Mouse (Mus musculus) kidney, adult 9 months (tissue): ENCODE results near the gene Aftph.
"Not testable (repeated sequence)": the region's sequence is repeated elsewhere in the genome, so short reads cannot be mapped to it uniquely, and the experiment has no call there.

Experiments
- DNase-seq: peaks from one replicate; pipeline ENCODE4 v3.0.0; 2022

The Aftph gene

DNA sequence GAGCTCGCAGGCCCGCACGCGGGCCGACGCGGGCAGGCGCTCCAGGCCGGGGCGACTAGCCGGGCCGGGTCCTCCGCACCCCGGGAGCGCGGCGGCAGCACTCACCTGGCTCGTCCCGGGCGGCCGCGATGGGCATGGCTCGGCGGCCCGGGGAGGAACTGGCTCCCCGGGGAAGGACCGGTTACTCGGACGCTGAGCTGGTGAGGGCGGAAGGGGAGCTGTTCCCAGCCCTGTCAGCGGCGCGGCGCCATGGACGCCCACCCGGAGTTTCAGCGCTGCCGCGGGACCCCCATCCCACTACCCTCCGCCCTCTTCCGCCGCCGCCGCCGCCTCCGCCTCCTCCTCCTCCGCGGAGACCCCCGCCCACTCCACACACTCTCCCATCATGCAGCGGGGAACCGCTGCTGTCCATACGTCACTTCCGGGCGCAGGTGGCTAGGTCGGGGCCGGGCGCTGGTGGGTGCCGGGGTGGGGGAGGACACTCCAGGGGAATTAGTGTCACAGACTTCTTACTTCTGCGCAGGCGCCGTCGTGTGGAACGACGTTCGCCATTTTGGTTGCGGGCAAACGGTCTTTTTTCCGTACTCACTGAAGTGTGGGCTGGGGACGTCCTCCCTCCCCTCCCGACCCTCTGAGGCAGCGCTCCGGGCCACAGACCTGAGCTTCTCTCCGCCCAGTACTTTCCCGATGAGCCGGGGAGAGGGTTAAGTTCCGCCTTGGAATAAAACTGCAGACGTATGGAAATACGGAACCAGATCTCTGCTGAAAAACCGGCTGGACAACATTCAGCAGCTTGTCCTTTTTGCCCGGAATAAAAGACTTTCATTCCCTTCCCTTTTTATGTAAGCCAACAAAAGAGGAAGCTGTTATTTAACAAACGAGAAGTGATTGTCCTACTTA, at the start of gene Aftph:
Gene Aftph (minus strand): TSS at position 389 of the 900 bp plus-strand sequence.
- DNase-seq = peak; percentile 98

DNA sequence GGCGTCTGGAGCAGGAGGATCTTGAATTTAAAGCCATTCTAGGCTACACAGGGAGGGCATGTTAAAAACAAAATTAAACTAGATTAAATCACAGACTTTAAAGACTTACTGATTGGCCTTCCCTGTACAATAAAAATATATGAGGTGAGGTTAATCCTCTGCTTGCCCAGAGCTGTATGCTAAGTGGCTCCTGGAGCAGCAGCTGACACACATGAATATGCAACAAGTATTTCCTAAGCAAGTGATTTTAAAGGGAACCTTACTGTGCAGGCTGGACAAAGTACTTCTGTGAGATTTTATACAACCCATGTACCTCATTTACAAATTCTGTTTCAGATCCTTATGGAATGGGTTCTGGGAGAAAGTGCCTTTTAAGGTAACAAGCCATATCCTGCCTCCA, 47.6 kb upstream of the Aftph start:
- DNase-seq = no peak

DNA sequence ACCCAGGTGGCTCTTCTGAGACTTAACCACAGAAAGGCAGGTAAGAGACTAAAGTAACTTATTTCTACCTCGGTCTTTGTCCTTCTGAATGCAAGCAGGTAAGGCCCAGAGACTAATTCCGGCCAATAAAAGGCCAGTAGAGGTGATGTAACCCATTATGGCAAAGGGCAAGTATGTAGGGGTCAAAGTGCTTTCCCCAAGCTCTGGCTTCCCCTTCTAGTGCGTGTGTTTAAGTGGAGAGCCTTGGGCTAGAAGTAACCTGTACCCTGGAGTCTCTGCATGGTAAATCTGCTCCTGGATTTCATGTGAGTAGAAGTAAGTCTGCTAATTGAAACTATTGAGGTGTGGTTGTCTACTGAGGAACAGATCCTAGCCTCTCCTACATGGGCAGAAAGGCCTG, 46.7 kb upstream of the Aftph start:
- no peak for DNase-seq

DNA sequence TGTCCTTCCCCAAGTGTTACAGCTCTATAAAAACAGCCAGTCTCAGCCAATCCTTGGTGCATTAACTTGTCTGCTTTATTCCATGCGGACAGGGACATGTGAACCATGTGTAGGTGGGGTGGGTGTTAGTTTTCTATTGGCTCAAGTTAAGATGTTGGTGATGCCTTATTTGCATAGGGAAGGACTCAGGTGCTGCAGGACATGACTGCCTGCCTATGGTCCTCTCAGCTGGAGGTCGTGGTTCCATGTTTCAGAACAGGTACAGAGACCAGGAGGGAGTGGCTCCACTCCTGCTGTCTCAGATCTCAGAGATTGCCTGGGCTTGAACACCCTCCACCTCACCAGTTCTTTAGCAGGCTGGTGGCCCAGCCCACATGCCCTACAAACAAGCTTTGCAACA, 44.8 kb upstream of the Aftph start:
- no peak for DNase-seq

DNA sequence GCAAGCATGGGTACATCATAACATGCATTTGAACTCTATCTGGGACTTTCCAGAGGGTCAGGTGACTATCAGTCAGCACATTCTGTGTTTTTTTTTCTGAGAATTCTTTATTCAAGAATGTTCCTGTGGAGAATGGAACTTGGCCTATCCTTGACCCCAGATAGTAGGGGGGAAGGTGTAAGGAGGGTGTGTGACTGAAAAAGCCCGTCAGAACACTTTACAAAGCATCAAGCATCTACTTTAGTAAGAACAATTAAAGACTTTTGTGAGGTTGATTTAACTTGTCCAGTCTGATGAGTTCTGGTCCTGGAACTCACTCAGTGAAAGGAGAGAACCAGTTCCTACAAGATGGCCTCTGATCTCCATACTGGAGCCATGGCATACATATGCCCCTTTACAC, 43.8 kb upstream of the Aftph start:
- no peak for DNase-seq

DNA sequence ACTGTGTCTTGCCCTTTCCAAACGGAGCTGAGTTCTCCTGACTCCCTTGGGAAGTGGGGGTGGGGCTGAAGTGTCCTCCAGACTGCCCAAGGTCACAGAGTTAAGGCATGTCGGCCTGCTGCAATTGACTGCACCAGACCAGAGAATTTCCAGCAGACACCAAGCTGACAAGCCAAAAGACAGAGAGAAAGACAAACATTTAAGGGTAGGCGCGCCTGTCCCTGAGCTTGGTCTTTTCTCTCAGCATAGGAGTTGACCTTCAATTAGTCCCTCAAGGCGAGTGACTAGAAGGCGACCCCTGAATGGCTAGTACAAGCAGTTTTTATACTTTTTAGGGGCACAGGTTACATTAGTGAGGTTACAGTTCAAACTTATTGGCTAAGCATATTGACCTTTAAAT, 43.4 kb upstream of the Aftph start:
- DNase-seq = no peak

DNA sequence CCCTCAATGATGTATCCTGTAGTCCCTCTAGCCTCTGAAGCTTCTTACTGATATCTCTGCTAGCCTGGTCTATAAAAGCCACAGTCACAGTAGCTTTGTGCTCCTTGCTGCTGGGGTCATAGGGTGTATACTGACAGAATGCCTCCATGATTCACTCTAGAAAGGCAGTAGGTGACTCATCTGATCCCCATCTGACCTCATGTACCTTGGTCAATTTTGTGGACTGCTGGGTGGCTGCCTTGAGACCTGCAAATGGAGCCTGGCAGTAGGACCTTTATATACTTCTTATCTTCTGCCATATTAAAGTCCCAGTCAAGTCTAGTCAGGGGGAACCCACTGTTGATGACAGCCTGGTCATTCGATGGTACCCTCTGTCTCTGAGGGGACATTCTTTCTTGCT, 42.1 kb upstream of the Aftph start:
- no peak for DNase-seq

DNA sequence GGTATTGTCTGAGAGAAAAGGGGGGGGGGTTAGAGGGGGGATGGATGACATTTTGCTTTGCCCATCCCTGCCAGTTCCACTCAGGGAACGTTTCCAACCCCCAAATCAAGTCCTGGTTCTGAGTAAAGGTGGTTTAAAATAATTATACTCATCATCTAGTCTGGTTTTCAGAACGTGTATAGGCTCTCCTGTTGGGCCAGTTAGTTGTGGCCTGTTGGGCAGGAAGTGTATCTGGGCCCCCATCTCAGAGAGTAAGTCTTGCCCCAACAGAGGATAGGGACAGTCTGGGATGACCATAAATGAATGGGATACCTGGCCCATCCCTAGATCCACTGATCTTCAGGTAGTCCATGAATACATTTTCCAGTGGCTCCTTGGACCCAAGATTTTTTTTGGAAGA, 41.2 kb upstream of the Aftph start:
- no peak for DNase-seq

DNA sequence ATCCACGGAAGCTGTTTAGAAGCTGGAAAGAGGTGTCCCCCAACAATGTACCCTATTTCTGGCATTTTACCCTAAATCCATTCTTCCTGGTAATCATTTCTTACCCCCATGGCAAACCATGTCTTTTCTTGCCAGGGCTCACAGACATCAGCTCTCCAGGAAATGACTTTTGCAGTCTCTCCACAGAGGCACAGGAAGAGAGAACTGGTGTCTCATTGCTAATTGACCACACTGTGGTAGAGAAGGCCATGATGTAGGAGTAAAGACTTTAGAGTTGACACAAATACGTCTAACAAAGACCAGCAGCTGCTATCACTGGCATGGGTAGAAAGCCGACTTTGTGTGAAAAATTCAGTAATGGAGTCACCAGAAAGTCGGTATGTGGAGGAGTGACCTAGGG, 38.9 kb upstream of the Aftph start:
- no peak for DNase-seq

DNA sequence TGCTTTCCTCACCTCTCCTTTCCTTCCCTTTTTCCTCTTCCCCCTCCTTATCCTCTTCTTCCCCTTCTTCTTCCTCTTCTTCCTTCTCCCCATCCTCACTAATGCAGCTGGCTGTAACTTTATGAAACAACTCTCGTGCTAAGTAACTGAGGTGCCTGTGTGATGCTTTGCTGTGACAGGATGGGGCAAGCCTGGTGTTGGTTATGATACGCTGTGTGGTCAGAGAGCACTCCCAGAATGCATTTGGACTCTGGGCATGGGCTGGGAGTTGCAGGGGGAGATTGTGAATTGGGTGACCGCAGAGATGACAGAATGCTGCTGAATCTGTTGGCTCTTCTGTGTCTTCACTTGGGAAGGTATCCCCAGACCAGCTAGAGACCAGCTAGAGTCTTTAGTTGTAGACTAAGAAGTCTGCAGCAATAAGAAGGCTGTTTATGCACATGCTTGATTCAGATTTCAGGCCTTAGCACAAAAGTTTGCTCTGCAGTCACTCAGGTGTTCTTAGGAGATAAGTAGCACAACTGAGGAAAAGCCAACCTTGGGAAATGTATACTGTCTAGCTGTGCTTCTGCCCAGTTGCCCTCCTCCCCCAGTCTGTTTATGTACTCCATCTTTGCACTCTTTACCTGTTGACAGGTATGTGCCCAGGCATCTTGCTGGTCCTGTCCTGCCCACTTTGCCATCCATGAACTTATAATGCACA, 37.6 kb upstream of the Aftph start:
- DNase-seq = no peak

DNA sequence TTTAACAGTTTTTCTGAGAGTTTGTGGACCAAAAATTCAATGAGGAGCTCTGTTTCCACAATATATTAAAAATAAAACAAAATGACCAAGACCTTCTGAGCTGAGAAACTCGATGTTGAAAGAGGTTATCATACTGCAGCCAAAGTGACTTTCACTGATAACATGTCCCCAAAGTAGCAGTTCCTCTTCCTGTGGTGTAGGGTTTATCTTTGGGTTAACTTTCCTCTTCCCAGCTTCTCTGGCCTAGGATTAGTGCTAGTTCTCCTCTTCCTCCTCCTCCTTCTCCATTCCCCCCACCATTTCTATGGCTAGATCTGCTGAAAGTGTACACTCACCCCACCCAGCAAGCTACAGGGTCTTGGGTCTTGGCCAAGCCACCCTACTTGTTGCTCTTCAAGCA, 36.9 kb upstream of the Aftph start:
- DNase-seq = no peak

DNA sequence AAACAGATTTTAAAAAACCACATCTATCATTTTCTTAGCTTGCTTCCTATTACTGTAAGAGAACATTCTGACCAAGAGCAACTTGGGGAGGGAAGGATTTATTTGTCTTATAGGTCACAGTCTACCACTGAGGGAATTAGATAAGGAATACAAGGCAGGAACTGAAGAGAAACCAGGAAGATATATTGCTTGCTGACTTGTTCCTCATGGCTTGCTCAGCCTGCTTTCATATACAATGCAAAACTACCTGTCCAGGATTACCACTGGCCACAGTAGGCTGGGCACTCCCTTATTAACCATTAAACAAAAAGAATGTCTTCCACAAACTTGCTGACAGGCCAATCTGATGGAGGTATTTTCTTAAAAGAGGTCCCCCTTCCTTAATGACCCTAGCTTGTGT, 35.3 kb upstream of the Aftph start:
- no peak for DNase-seq

DNA sequence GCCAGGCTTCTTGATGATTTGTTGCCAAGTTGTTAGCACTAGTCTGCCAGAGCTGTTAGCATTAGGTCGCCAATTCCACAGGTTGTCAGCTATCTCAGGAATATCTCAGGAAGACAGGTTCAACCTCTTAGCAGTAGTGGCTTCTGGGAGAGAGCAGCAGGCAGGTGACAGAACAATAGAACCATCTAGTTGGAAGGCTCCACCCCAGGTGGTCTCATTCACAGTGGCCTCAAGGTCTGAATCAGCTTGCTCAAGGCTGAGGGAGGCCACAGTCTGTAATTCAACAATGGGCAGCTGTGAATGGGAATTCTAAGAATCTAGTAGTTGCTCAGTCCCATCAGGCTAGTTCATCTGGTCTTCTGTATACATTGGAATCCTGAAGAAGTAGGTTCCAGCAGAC, 31.3 kb upstream of the Aftph start:
- DNase-seq = no peak

DNA sequence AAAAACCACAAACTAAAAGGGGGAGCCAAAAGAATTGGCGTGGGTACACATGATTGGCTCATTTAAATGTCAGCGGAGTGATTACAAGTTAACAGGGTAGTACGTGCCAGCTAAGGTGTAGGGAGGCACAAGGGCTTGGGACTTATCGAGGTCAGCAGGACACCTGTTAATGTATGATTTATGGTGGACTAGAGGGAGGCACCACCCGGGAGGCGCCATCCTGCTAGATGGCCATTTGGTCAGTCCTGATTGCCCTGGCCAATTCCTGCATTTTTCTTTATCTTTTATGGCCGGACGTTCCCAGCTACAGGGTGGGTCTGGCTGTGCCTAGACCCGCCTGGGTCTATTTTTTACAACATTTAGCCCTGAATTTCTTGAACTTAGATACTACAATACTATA, 30.4 kb upstream of the Aftph start:
- not testable (repeated sequence) for DNase-seq

DNA sequence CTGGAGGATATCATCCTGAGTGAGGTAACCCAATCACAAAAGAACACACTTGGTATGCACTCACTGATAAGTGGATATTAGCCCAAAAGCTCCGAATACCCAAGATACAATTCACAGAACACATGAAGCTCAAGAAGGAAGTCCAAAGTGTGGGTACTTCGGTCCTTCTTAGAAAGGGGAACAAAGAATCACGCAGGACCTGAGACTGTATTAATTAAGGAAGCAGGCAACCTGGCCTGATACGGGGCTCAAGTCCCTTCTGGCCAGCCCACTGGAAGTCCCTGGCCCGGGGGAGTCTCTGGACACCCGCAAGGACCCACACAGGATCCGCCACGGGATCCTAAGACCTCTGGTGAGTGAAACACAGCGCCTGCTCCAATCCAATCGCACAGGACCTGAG, 20.6 kb upstream of the Aftph start:
- DNase-seq = not testable (repeated sequence)

DNA sequence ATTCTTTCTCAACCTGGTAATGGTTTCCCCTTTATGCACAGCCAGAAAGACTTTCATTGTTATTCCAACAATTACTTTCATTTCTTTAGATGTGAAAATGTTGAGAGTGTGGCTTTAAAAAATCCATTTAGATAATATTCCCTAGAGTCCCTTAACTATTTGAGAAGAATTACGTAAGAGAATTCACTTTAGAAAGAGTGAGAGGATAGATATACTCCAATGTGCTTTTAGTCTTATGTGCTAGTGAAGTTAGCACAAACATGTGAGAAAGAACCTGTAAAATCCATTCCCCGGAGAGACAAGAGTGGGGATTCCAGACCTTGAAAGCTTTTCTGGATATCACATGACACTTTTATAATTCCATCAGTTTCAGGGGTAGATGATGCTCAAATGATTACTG, 9.2 kb upstream of the Aftph start:
- no peak for DNase-seq

DNA sequence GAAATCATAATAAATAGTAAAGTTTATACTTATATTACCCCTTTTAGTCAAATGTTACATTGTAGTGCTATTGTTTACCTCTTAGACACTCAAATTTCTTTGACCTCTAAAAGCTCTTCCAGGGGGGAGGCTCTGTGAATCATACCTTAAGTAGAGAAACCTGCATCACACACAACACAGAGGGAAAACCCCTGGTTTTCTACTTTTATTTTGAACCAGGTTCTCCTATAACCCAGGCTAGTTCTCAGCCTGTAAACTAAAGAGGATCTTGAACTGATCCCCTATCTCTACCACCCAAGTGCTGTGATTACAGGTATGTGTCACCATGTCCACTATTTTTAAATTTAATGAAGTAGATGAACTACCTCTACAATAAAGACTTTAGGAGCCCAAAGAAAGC, 2.0 kb upstream of the Aftph start:
- DNase-seq = no peak

DNA sequence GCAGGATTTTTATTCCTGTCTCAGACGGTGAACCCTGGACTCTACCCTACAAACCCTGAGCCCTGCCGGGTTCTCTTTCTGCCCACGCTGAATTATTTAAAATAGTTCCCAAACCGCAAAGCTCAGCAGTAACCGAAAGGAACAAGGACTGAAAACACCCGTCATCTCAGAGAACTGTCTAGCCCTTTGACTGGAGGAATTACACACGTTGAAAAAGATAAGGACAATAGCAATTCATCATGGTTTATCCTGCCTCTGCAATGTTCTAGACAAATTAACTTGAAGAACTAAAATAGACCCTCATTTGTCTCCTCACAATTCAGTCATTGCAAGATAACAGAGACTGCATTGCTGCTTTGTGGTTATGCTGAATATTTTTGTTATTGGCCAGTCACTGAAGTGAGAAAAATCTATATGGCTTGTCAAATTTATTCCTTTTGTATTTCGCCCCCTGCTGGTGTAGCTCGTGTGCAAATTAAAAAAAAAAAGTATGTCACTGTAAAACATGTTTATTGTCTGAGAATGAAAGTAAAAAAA, 1.0 kb upstream of the Aftph start:
- peak; percentile 86 for DNase-seq

DNA sequence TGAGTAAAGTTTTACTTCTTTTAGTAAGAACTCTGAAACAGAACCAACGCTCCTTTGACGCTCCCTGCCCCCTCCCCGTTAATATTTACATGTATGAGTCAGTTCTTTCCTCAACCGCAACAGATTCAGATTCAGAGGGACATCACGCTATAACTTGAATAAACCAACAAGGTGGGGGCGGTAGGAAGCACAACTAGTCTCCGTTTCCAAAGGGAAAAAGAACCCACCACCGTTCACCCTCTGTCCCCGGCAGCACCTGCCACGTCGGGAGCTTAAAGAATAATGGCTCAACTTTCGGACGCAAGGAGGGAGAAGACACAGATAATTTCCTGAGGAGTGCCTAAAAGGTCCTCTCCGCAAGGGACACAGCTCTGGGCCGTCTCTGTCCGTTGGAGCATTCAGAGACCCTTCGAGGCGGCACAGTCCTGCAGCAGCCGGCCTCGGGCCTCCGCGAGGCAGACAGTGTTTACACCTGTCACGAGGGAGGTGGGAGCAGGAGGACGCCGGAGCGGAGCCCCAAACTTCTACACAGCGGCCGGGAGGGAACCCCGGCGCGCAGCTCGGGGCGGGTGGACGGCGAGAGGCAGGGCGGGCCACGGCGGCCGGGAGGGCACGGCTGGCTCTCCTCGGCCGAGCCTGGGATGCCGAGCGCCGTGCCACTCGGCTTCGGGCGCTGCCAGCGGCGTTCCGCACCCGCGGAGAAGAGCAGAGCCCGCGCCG, 748 bp downstream of the Aftph start:
- DNase-seq = peak; percentile 67

DNA sequence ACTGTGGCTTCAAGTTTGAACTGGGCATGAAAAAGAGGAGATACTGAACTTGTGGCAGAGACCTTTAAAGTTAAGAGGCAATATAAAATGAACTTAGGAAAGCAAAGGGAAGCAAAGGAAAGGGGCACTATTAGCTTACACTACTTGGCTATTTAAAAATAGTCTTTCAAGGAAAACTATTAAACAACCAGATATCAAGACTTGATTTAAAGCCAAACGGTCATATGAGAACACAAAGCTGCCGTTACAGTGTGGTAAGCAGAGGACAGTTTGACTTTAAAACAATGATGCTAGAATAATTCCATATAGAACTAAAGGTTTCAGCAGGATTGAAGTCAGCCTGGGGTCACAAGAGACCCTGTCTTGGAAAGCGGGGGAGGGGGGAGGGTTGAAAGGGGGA, 7.3 kb downstream of the Aftph start:
- DNase-seq = no peak

DNA sequence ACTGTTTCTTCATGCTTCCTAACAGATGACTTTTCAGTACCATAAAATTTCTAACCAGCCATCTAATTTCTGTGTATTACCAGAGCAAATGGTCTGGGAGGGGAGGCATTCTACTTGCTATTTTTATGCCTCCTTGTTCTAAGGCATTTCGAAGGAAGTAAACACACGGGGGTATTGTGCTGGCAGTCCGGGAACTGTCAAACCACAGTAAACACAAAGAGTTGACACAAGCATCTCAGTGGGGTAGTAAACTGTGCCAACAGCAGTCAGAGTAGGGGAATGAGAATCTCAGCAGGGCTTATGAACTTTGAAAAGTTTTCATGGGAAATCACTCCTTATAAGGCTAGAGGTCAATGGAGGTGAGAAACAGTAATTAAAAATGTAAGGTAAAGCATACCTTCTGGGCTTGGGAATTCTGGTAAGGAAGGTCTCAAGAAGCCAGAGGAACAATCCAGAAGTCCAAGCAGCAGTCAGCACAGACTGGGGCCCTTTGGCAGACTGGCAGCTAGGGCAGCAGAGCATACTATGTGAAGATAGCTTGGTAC, 7.8 kb downstream of the Aftph start:
- DNase-seq = peak; percentile 42

DNA sequence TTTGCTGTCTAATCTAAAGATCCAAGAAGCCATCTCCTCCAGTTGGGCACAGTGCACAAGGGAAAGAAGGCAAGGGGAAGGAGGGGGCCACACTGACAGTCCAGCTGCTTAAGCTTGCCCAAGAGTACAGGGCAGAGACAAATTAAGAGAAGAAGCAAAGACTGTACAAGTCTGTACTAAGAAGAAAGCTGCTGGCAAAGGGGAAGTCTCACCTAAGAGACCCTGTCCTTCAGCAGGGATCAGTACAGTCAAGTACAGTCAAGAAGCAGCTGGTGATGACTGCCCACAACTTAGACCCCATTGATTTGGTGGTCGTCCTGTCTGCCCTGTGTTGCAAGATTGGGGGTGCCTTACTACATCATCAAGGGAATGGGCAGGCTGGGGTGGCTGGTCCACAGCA, 12.0 kb downstream of the Aftph start:
- DNase-seq = no peak

DNA sequence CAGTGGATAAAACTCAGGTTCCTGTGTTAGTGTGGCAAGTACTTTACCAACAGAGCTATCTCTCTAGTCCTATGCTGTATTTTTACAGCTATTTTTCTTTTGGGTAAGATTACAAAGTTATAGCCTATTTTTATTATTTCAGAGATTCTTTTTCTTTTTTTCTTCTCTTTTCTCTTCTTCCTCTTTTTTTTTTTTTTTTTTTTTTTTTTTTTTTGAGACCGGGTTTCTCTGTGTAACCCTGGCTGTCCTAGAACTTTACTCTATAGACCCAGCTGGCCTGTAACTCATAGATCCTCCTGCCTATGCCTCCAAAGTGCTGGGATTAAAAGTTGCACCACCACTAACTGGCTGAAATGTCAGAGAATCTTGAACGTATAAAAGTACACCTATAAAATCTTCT, 13.3 kb downstream of the Aftph start:
- DNase-seq = no peak
